Mouse (Mus musculus) hindbrain, embryonic 15.5 days (tissue): Measurements from ENCODE around the gene Stpg4. TPM values are rescaled to one million over a fixed set of nuclear protein-coding genes. Genes with fewer than 3 reads are reported as not detected.
A peak's percentile ranks its signal among the peaks of the same experiment; 100 is the strongest.

ENCODE experiments used
- ATAC-seq: fragments of 200-750 bp; cut with Nextera tagmentation; 2 replicates; pipeline ENCODE4 v1.8.0; 2017; ENCODE audit warnings: low read depth, moderate number of reproducible peaks, moderate TSS enrichment; ENCODE audit not compliant: low FRiP score
- H3K27ac ChIP-seq: fragments of 300-500 bp; sonication (generic); replicated peaks from 2 replicates; pipeline ENCODE4 v1.5.1; 2015; ENCODE audit warnings: mild to moderate bottlenecking, inconsistent platforms
- H3K27me3 ChIP-seq: fragments of 300-500 bp; sonication (generic); 2 replicates; pipeline ENCODE4 v1.6.1; 2015; ENCODE audit warnings: control low read depth, inconsistent platforms
- H3K36me3 ChIP-seq: fragments of 300-500 bp; sonication (generic); 2 replicates; pipeline ENCODE4 v1.6.1; 2015; ENCODE audit warnings: control low read depth, inconsistent platforms
- H3K4me1 ChIP-seq: fragments of 300-500 bp; sonication (generic); replicated peaks from 2 replicates; pipeline ENCODE4 v1.6.1; 2015; ENCODE audit warnings: control low read depth, inconsistent platforms
- H3K4me2 ChIP-seq: fragments of 300-500 bp; sonication (generic); 2 replicates; pipeline ENCODE4 v1.6.1; 2015; ENCODE audit warnings: moderate library complexity, mild to moderate bottlenecking, inconsistent platforms
- H3K4me3 ChIP-seq: fragments of 300-500 bp; sonication (generic); 2 replicates; pipeline ENCODE4 v1.5.1; 2015; ENCODE audit warnings: mild to moderate bottlenecking, inconsistent platforms
- H3K9ac ChIP-seq: fragments of 300-500 bp; sonication (generic); 2 replicates; pipeline ENCODE4 v1.6.1; 2015; ENCODE audit warnings: inconsistent platforms
- H3K9me3 ChIP-seq: fragments of 300-500 bp; sonication (generic); 2 replicates; pipeline ENCODE4 v1.6.1; 2016; ENCODE audit warnings: control low read depth, inconsistent platforms
- WGBS: fragments of 180-500 bp; shearing (Covaris S2); methylation state at CpG from one replicate; pipeline ENCODE4 v1.1.7; 2015; 5-methylcytosine and 5-hydroxymethylcytosine counted together
- polyA plus RNA-seq: library from polyadenylated mRNA; unstranded; fragments of >200 nt; fragmentation: Nextera tagmentation; extraction: Ambion mirVana; gene quantifications from 2 replicates; pipeline ENCODE4 v1.2.1, GENCODE M21; 2015

Stpg4 gene
- polyA plus RNA-seq, 1 experiment from 2014 or later: not detected

GRCm38 (mm10) chr17:87375941-87376511 lies 51.5 kb downstream of the Stpg4 start:
- H3K9me3 ChIP-seq: no peaks in the 10 kb centered on the region
- H3K36me3 ChIP-seq: no peaks in the 10 kb centered on the region
- H3K4me1 ChIP-seq: peaks cover 67% of the 10 kb centered on the region
- ATAC-seq: no peak
- H3K4me2 ChIP-seq: no peak overlapping the region
- WGBS: 63% methylated on average over 10 of the region's 10 CpGs
- H3K27ac ChIP-seq: no peak overlapping the region
- no peak overlapping the region for H3K9ac ChIP-seq
- H3K4me3 ChIP-seq: no peak overlapping the region
- H3K27me3 ChIP-seq: no peaks in the 10 kb centered on the region

GRCm38 (mm10) chr17:87373327-87373726 lies 54.2 kb downstream of the Stpg4 start:
- no peak for ATAC-seq
- H3K27me3 ChIP-seq: no peaks in the 10 kb centered on the region
- no peak overlapping the region for H3K4me3 ChIP-seq
- H3K4me2 ChIP-seq: no peak overlapping the region
- no peaks in the 10 kb centered on the region for H3K9me3 ChIP-seq
- H3K4me1 ChIP-seq: peaks cover 56% of the 10 kb centered on the region
- H3K36me3 ChIP-seq: no peaks in the 10 kb centered on the region
- 0 out of 2 replicates have a peak overlapping the region, but pooled peaks have one; percentile 8 for H3K27ac ChIP-seq
- 91% methylated on average over 9 of the region's 9 CpGs for WGBS
- no peak overlapping the region for H3K9ac ChIP-seq

- ATAC-seq: no peak
- 48% methylated on average over 7 of the region's 7 CpGs for WGBS
- H3K4me2 ChIP-seq: no peak overlapping the region
Measured at GRCm38 (mm10) chr17:87372189-87372588, 55.4 kb downstream of the Stpg4 start.

GRCm38 (mm10) chr17:87369270-87369759 lies 58.2 kb downstream of the Stpg4 start:
- no peak for ATAC-seq
- peaks cover 50% of the 10 kb centered on the region for H3K4me1 ChIP-seq
- H3K27ac ChIP-seq: no peak overlapping the region
- no peaks in the 10 kb centered on the region for H3K9me3 ChIP-seq
- no peak overlapping the region for H3K4me2 ChIP-seq
- no peaks in the 10 kb centered on the region for H3K27me3 ChIP-seq
- H3K9ac ChIP-seq: no peak overlapping the region
- no peak overlapping the region for H3K4me3 ChIP-seq
- H3K36me3 ChIP-seq: no peaks in the 10 kb centered on the region
- WGBS: 60% methylated on average over 18 of the region's 18 CpGs

More at GRCm38 (mm10) chr17:87372189-87372588, 55.4 kb downstream of the Stpg4 start:
- no peak overlapping the region for H3K4me3 ChIP-seq
- H3K9ac ChIP-seq: no peak overlapping the region
- H3K27me3 ChIP-seq: no peaks in the 10 kb centered on the region
- peaks cover 56% of the 10 kb centered on the region for H3K4me1 ChIP-seq
- peak overlapping the region; percentile 78 for H3K27ac ChIP-seq
- no peaks in the 10 kb centered on the region for H3K9me3 ChIP-seq
- no peaks in the 10 kb centered on the region for H3K36me3 ChIP-seq

GRCm38 (mm10) chr17:87368481-87368880 lies 59.1 kb downstream of the Stpg4 start:
- H3K4me2 ChIP-seq: no peak overlapping the region
- H3K9me3 ChIP-seq: no peaks in the 10 kb centered on the region
- no peak overlapping the region for H3K9ac ChIP-seq
- H3K27ac ChIP-seq: no peak overlapping the region
- ATAC-seq: no peak
- no peak overlapping the region for H3K4me3 ChIP-seq
- H3K4me1 ChIP-seq: peaks cover 50% of the 10 kb centered on the region
- WGBS: 85% methylated on average over 10 of the region's 10 CpGs
- H3K36me3 ChIP-seq: no peaks in the 10 kb centered on the region
- no peaks in the 10 kb centered on the region for H3K27me3 ChIP-seq

GRCm38 (mm10) chr17:87367640-87368039 lies 59.9 kb downstream of the Stpg4 start:
- ATAC-seq: peak; percentile 24; the same call in 1 of the 2 replicates
- Histone ChIP-seq H3K4me3 (no peak overlapping the region), H3K36me3 (no peaks in the 10 kb centered on the region), H3K27me3 (no peaks in the 10 kb centered on the region), H3K9me3 (no peaks in the 10 kb centered on the region), H3K4me2 (no peak overlapping the region), H3K4me1 (peaks cover 44% of the 10 kb centered on the region), H3K9ac (no peak overlapping the region), H3K27ac (peak overlapping the region; percentile 42)
- 46% methylated on average over 3 of the region's 3 CpGs for WGBS

GRCm38 (mm10) chr17:87367228-87367627 lies 60.3 kb downstream of the Stpg4 start:
- Histone ChIP-seq H3K9ac (no peak overlapping the region), H3K4me2 (no peak overlapping the region), H3K36me3 (no peaks in the 10 kb centered on the region), H3K27ac (peak overlapping the region; percentile 42; the same call in 1 of the 2 replicates), H3K27me3 (no peaks in the 10 kb centered on the region), H3K9me3 (no peaks in the 10 kb centered on the region), H3K4me1 (peaks cover 39% of the 10 kb centered on the region), H3K4me3 (no peak overlapping the region)
- 27% methylated on average over 4 of the region's 4 CpGs for WGBS
- ATAC-seq: no peak

- no peak overlapping the region for H3K27ac ChIP-seq
- H3K36me3 ChIP-seq: no peaks in the 10 kb centered on the region
- no peak overlapping the region for H3K4me3 ChIP-seq
- WGBS: 32% methylated on average over 2 of the region's 2 CpGs
- no peaks in the 10 kb centered on the region for H3K9me3 ChIP-seq
- ATAC-seq: no peak
- H3K4me1 ChIP-seq: peaks cover 34% of the 10 kb centered on the region
- H3K27me3 ChIP-seq: no peaks in the 10 kb centered on the region
- no peak overlapping the region for H3K9ac ChIP-seq
- no peak overlapping the region for H3K4me2 ChIP-seq
Measured at GRCm38 (mm10) chr17:87366520-87366919, 61.0 kb downstream of the Stpg4 start.

- ATAC-seq: no peak
Measured at GRCm38 (mm10) chr17:87365268-87365667, 62.3 kb downstream of the Stpg4 start.

GRCm38 (mm10) chr17:87364108-87364507 lies 63.4 kb downstream of the Stpg4 start:
- no peak overlapping the region for H3K4me3 ChIP-seq
- no peak overlapping the region for H3K4me2 ChIP-seq
- ATAC-seq: no peak
- no peak overlapping the region for H3K27ac ChIP-seq
- H3K4me1 ChIP-seq: peaks cover 22% of the 10 kb centered on the region
- H3K9me3 ChIP-seq: no peaks in the 10 kb centered on the region
- no peaks in the 10 kb centered on the region for H3K36me3 ChIP-seq
- no peaks in the 10 kb centered on the region for H3K27me3 ChIP-seq
- no peak overlapping the region for H3K9ac ChIP-seq
- WGBS: 88% methylated on average over 15 of the region's 15 CpGs

More at GRCm38 (mm10) chr17:87365268-87365667, 62.3 kb downstream of the Stpg4 start:
- peaks cover 31% of the 10 kb centered on the region for H3K4me1 ChIP-seq
- H3K36me3 ChIP-seq: no peaks in the 10 kb centered on the region
- WGBS: 66% methylated on average over 8 of the region's 8 CpGs
- H3K9ac ChIP-seq: no peak overlapping the region
- no peaks in the 10 kb centered on the region for H3K27me3 ChIP-seq
- H3K27ac ChIP-seq: no peak overlapping the region
- H3K4me3 ChIP-seq: no peak overlapping the region
- H3K4me2 ChIP-seq: no peak overlapping the region
- no peaks in the 10 kb centered on the region for H3K9me3 ChIP-seq

- 0 out of 2 replicates have a peak, but pooled peaks have one; percentile 13 for ATAC-seq
- Histone ChIP-seq H3K36me3 (no peaks in the 10 kb centered on the region), H3K4me3 (no peak overlapping the region), H3K4me1 (no peaks in the 10 kb centered on the region), H3K9me3 (no peaks in the 10 kb centered on the region), H3K9ac (no peak overlapping the region), H3K27ac (no peak overlapping the region), H3K4me2 (no peak overlapping the region), H3K27me3 (no peaks in the 10 kb centered on the region)
- WGBS: 24% methylated on average over 3 of the region's 3 CpGs
Measured at GRCm38 (mm10) chr17:87361132-87361531, 66.4 kb downstream of the Stpg4 start.

- Histone ChIP-seq H3K9me3 (no peaks in the 10 kb centered on the region), H3K4me3 (no peak overlapping the region), H3K27me3 (no peaks in the 10 kb centered on the region), H3K36me3 (no peaks in the 10 kb centered on the region), H3K27ac (no peak overlapping the region), H3K4me2 (no peak overlapping the region), H3K4me1 (peaks cover 5% of the 10 kb centered on the region), H3K9ac (no peak overlapping the region)
- ATAC-seq: no peak
- 84% methylated on average over 9 of the region's 9 CpGs for WGBS
Measured at GRCm38 (mm10) chr17:87357506-87357905, 70.0 kb downstream of the Stpg4 start.

GRCm38 (mm10) chr17:87356261-87356660 lies 71.3 kb downstream of the Stpg4 start:
- Histone ChIP-seq H3K27me3 (no peaks in the 10 kb centered on the region), H3K4me3 (no peak overlapping the region), H3K27ac (no peak overlapping the region), H3K9me3 (no peaks in the 10 kb centered on the region), H3K9ac (no peak overlapping the region), H3K4me2 (no peak overlapping the region), H3K36me3 (no peaks in the 10 kb centered on the region), H3K4me1 (peaks cover 17% of the 10 kb centered on the region)
- WGBS: 93% methylated on average over 5 of the region's 5 CpGs
- ATAC-seq: no peak
